Mouse (Mus musculus): ENCODE results near the gene Hic2. TPM values are rescaled to one million over a fixed set of nuclear protein-coding genes. Genes with fewer than 3 reads are reported as not detected.

Hic2 gene
- total and polyA plus RNA-seq, 2 experiments from 2014 or later = 5.1 to 13.1 TPM

- TF ChIP-seq CTCF (IDR thresholded peaks at IDR 0.05; ENCODE audit: low read depth) = peak; percentile 48
- WGBS = 80% methylated on average over 4 of the region's 4 CpGs
These were observed 37.8 kb downstream of the Hic2 start for GRCm38 (mm10) chr16:17271124-17271523.

DNA sequence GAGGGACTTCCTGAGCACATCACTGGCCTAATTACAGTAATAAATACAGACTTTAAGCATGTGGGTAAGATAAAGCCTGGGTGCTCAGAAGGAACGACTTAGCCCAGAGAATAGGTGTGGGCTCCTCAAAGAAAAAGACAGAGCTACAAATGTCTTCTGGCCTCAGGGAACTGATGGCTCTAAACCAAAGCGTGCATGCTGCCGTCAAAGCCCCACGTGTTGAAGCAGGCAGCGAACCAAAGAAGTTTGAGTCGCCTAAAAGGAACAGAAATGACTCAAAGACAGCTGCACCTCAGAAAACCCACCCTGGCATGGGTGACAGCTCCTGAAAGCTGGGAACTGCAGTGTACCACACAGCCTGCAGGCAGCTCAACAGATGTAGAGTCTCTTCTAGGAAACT, 38.5 kb downstream of the Hic2 start:
- DNase-seq (ENCODE audit: low spot score) = no peak

More at GRCm38 (mm10) chr16:17271124-17271523, 37.8 kb downstream of the Hic2 start:
- Histone ChIP-seq H3K4me3 (ENCODE audit: low read length) (no peak overlapping the region), H3K27me3 (ENCODE audit: insufficient read depth, low read length) (no peaks in the 10 kb centered on the region), H3K36me3 (ENCODE audit: insufficient read depth, low read length) (no peaks in the 10 kb centered on the region), H3K4me1 (ENCODE audit: insufficient read depth, low read length) (no peaks in the 10 kb centered on the region), H3K9ac (replicated peaks; ENCODE audit: low read length) (no peak overlapping the region), H3K27ac (no peak overlapping the region), H3K4me2 (ENCODE audit: low read depth, low read length) (no peak overlapping the region), H3K9me3 (ENCODE audit: low read length) (peaks cover 5% of the 10 kb centered on the region)
- no peak for ATAC-seq
- no peak for DNase-seq (ENCODE audit: low spot score)

DNA sequence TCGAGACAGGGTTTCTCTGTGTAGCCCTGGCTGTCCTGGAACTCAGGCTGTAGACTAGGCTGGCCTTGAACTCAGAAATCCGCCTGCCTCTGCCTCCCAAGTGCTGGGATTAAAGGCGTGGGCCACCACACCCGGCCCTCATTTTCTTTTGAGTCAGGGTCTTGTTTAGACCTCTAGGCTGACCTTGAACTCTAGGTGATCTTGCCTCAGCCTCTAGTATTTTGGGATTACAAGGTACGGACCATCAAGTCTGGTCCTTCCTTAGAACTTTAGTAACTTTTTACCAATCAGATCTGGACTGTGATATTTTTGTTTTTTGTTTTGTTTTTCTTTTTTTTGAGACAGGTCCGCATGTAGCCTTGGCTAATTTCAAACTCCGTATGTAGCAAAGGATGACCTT, 42.3 kb downstream of the Hic2 start, which contains the start of gene Tmem191c:
Gene Tmem191c (plus strand): TSS at position 357 of the 400 bp plus-strand sequence.
- Histone ChIP-seq H3K4me2 (ENCODE audit: low read depth, low read length) (peak within 1 kb of the TSS; percentile 89), H3K27ac (peak within 1 kb of the TSS; percentile 90), H3K27me3 (ENCODE audit: insufficient read depth, low read length) (peaks cover 6% of the 10 kb centered on the region; the same call in 1 of the 2 replicates), H3K4me1 (ENCODE audit: insufficient read depth, low read length) (no peaks in the 10 kb centered on the region; the same call in 1 of the 2 replicates), H3K4me3 (ENCODE audit: low read length) (peak within 1 kb of the TSS; percentile 56), H3K9ac (replicated peaks; ENCODE audit: low read length) (peak within 1 kb of the TSS; percentile 58), H3K9me3 (ENCODE audit: low read length) (peaks cover 3% of the 10 kb centered on the region), H3K36me3 (ENCODE audit: insufficient read depth, low read length) (peaks cover 9% of the 10 kb centered on the region)
- 60% methylated on average over 7 of the region's 7 CpGs for whole genome bisulfite sequencing
- ATAC-seq = no peak
- no peak for TF ChIP-seq CTCF (IDR thresholded peaks at IDR 0.05; ENCODE audit: low read depth)
- DNase-seq (ENCODE audit: low spot score) = no peak

More for the DNA sequence above, 38.5 kb downstream of the Hic2 start:
- Histone ChIP-seq H3K9ac (replicated peaks; ENCODE audit: low read length) (no peak overlapping the region), H3K4me2 (ENCODE audit: low read depth, low read length) (no peak overlapping the region), H3K4me1 (ENCODE audit: insufficient read depth, low read length) (no peaks in the 10 kb centered on the region), H3K27me3 (ENCODE audit: insufficient read depth, low read length) (peaks cover 4% of the 10 kb centered on the region; the same call in 1 of the 2 replicates), H3K27ac (no peak overlapping the region), H3K4me3 (ENCODE audit: low read length) (no peak overlapping the region), H3K36me3 (ENCODE audit: insufficient read depth, low read length) (no peaks in the 10 kb centered on the region), H3K9me3 (ENCODE audit: low read length) (peaks cover 5% of the 10 kb centered on the region)
- 74% methylated on average over 6 of the region's 6 CpGs for WGBS
- ATAC-seq = no peak
- TF ChIP-seq CTCF (IDR thresholded peaks at IDR 0.05; ENCODE audit: low read depth) = no peak

GRCm38 (mm10) chr16:17276164-17277151, 43.1 kb downstream of the Hic2 start:
- no peaks in the 10 kb centered on the region; the same call in 1 of the 2 replicates for H3K4me1 ChIP-seq (ENCODE audit: insufficient read depth, low read length)
- H3K4me3 ChIP-seq (ENCODE audit: low read length) = peak overlapping the region; percentile 56
- peaks cover 6% of the 10 kb centered on the region; the same call in 1 of the 2 replicates for H3K27me3 ChIP-seq (ENCODE audit: insufficient read depth, low read length)
- under 1% methylated on average over 62 of the region's 62 CpGs for WGBS
- peaks cover 13% of the 10 kb centered on the region for H3K36me3 ChIP-seq (ENCODE audit: insufficient read depth, low read length)
- DNase-seq (ENCODE audit: low spot score) (peak; percentile 96), ATAC-seq (peak; percentile 86)
- H3K9me3 ChIP-seq (ENCODE audit: low read length) = no peaks in the 10 kb centered on the region
- peak overlapping the region; percentile 89 for H3K4me2 ChIP-seq (ENCODE audit: low read depth, low read length)
- peak; percentile 89 for TF ChIP-seq CTCF (IDR thresholded peaks at IDR 0.05; ENCODE audit: low read depth)
- H3K27ac ChIP-seq = peak overlapping the region; percentile 90
- H3K9ac ChIP-seq (replicated peaks; ENCODE audit: low read length) = peak overlapping the region; percentile 58

GRCm38 (mm10) chr16:17277342-17278211, 44.2 kb downstream of the Hic2 start:
- H3K27me3 ChIP-seq (ENCODE audit: insufficient read depth, low read length) = peaks cover 6% of the 10 kb centered on the region; the same call in 1 of the 2 replicates
- 7% methylated on average over 59 of the region's 61 CpGs for WGBS
- TF ChIP-seq CTCF (IDR thresholded peaks at IDR 0.05; ENCODE audit: low read depth) = no peak; the same call in 1 of the 2 replicates
- H3K9me3 ChIP-seq (ENCODE audit: low read length) = no peaks in the 10 kb centered on the region
- DNase-seq (ENCODE audit: low spot score) (peak; percentile 70), ATAC-seq (peak; percentile 46)
- peak overlapping the region; percentile 89 for H3K4me2 ChIP-seq (ENCODE audit: low read depth, low read length)
- H3K9ac ChIP-seq (replicated peaks; ENCODE audit: low read length) = peak overlapping the region; percentile 58
- H3K27ac ChIP-seq = peak overlapping the region; percentile 90
- H3K4me1 ChIP-seq (ENCODE audit: insufficient read depth, low read length) = no peaks in the 10 kb centered on the region; the same call in 1 of the 2 replicates
- peak overlapping the region; percentile 56 for H3K4me3 ChIP-seq (ENCODE audit: low read length)
- peaks cover 24% of the 10 kb centered on the region for H3K36me3 ChIP-seq (ENCODE audit: insufficient read depth, low read length)

- peaks cover 48% of the 10 kb centered on the region for H3K36me3 ChIP-seq (ENCODE audit: insufficient read depth, low read length)
- H3K4me2 ChIP-seq (ENCODE audit: low read depth, low read length) = no peak overlapping the region
- TF ChIP-seq CTCF (IDR thresholded peaks at IDR 0.05; ENCODE audit: low read depth) = no peak
- no peak overlapping the region for H3K4me3 ChIP-seq (ENCODE audit: low read length)
- H3K4me1 ChIP-seq (ENCODE audit: insufficient read depth, low read length) = no peaks in the 10 kb centered on the region; the same call in 1 of the 2 replicates
- H3K9ac ChIP-seq (replicated peaks; ENCODE audit: low read length) = no peak overlapping the region
- no peak overlapping the region for H3K27ac ChIP-seq
- WGBS = 88% methylated on average over 11 of the region's 11 CpGs
- peaks cover 6% of the 10 kb centered on the region; the same call in 1 of the 2 replicates for H3K27me3 ChIP-seq (ENCODE audit: insufficient read depth, low read length)
- DNase-seq (ENCODE audit: low spot score) = no peak
- no peaks in the 10 kb centered on the region for H3K9me3 ChIP-seq (ENCODE audit: low read length)
- ATAC-seq = no peak
These were observed 47.1 kb downstream of the Hic2 start for GRCm38 (mm10) chr16:17280471-17280870.
